Mouse (Mus musculus): ENCODE results near the gene Rab3a.

The Rab3a gene

GRCm38 (mm10) chr8:70774740-70775139, 20.3 kb downstream of the Rab3a start:
- no peak for DNase-seq (ENCODE audit: low spot score)

- DNase-seq (ENCODE audit: low spot score), result no peak
Measured at GRCm38 (mm10) chr8:70775227-70775626, 20.7 kb downstream of the Rab3a start.

GRCm38 (mm10) chr8:70775851-70776495, 21.5 kb downstream of the Rab3a start:
- DNase-seq (ENCODE audit: low spot score), result no peak

GRCm38 (mm10) chr8:70776496-70777444, 22.3 kb downstream of the Rab3a start, which contains the start of gene Pik3r2:
TSS of gene Pik3r2 (minus strand) at chr8:70776713.
- DNase-seq (ENCODE audit: low spot score), result peak; percentile 98

DNA sequence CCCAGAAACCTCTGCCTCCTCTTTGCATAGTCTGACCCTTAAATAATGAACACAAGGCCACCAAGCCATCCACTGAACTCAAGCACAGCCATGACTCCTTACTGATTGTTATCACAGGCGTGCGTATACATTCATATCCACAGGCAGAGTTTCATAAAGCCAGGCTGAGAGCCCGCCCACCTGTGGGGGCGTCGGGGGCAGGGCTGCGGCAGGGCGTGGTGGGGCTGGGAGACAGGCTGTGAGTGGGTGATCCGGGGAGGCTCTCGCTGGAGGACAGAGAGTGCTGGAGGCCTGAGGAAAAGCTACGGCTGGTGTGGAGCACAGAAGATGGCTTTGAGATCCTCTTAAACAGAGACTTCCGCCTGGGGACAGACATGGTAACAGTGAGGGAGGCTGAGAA, 25.6 kb downstream of the Rab3a start:
- no peak for DNase-seq (ENCODE audit: low spot score)

GRCm38 (mm10) chr8:70786291-70787050, 32.0 kb downstream of the Rab3a start:
- DNase-seq (ENCODE audit: low spot score), result no peak

DNA sequence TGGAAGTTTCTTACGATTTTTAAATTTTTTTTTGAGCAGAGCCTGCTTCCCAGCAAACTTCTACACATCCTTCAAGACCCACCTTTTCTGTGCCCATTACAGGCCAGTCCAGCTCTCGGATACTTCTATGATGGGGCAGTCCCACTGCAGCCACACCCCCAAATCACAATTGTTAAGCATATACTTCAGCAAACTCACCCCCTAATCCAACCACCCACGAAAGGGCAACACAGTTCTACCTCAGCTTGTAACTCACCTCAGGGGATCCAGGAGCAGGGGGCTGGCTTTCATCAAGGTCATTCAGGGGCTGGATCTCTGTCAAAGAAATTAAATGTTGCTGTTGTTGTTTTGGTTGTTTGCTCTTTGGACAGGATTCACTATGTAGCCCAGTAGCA, 32.6 kb downstream of the Rab3a start:
- DNase-seq (ENCODE audit: low spot score), result no peak

DNA sequence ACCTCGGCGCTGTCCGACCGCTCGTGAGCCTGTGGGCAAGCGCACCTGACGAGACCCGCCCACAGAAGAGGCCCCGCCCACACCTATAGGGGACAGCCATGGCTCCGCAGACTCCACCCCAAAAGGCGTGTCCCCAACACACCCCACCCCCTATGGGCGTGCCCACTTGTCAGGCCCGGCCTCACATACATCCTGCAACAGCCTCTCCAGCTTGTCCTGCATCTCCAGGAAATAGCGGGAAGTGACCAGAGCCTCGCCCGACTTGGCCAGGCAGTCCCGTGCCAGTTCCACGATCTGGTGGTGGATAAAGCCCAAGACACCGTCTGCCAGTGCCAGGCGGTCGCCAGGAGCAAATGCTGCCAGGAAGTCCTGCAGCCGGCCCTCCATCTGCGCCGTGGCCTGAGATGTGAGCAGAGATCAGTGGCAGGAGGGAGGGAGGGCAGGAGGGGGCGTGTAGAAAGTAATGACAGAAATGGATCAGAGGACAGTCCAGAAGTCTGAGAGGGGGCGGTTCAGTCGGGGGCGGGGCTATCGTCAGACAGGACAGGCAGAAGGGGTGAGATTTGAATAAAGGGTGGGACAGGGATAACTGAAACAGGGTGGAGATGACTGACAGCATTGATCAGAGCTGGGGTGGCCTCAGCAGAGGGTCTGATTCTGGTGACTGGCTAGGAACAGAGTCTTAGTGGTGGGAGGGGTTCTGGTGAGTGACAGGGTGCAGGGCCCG, 33.6 kb downstream of the Rab3a start:
- DNase-seq (ENCODE audit: low spot score), result peak; percentile 37

DNA sequence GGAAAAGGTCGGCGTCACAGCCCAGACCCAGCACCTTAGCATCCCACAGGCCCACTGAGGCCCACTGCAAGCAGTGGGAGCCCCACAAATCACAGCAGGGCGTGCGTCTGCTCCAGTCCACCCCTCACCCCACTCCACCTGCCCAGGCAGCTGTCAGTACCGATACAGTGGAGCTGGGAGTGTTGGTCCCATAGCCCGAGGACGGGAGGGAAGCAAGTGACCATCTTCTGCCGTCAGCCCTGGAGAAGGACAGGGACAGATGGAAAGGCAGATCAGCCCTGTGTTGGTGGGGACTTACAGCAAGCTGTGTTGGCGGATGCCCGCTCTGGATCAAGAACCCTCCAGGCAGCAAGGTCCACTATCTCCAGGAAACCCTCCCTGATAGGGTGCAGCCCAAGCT, 34.6 kb downstream of the Rab3a start:
- DNase-seq (ENCODE audit: low spot score), result no peak

DNA sequence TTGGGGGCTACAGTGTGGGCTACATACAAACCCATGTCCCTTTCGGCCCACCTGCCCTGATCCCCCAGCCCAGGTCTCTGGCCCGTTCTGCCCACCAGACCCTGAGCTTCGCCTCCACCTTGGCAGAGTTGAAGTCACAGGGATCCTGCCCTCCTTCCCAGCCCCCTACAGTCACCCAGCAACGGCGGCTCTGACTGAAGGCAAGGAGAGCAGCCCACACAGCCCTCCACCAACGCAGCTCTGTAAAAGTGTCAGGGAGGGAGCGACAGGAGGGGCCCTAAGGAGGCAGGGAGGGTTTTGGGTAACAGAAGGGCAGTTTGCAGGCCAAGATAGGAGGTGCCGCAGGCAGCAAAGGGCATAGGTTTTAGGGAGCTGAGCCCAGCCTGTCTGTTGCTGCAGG, 36.4 kb downstream of the Rab3a start:
- DNase-seq (ENCODE audit: low spot score), result no peak

- no peak for DNase-seq (ENCODE audit: low spot score)
Measured at GRCm38 (mm10) chr8:70791294-70791701, 36.8 kb downstream of the Rab3a start.

GRCm38 (mm10) chr8:70791975-70792691, 37.7 kb downstream of the Rab3a start:
- peak; percentile 99 for DNase-seq (ENCODE audit: low spot score)

- DNase-seq (ENCODE audit: low spot score), result no peak
Measured at GRCm38 (mm10) chr8:70792700-70793099, 38.2 kb downstream of the Rab3a start.

DNA sequence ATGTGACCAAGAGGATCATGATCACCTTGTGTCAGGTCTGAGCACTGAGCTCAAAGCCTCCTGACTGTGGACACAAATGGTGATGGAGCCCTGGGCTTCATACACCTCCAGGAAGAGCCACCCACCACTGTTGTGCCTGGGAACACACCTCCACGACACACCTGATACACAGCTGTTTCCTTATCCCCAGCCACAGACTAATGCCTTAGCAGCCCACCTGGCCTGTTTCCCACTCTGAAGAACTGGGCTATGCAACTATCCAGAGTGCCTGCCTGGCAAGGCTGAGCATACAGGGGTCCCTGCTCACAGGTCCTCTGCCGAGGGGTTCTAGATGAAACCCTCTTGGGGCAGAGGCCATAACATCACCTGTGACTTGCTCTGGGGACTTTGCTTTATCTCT, 39.7 kb downstream of the Rab3a start:
- DNase-seq (ENCODE audit: low spot score), result no peak

DNA sequence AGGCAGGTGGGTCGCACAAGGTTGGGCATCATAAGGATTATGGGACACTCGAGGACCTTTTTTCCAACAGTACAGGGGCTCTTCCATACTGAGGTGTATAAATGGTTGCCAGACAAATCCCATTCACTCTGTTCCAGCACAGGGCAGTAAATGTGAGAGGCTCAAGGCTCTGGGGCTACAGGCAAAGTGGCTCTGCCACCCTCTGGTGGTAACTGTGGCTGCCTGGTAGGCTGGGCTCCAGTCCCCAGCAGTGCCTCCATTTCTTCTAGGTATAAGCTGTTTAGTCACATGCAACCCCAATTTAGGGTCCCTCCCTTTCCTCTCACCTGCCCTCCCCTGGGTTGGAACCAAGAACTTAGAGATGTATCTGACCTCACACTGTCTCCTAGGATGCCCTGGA, 40.9 kb downstream of the Rab3a start:
- no peak for DNase-seq (ENCODE audit: low spot score)

DNA sequence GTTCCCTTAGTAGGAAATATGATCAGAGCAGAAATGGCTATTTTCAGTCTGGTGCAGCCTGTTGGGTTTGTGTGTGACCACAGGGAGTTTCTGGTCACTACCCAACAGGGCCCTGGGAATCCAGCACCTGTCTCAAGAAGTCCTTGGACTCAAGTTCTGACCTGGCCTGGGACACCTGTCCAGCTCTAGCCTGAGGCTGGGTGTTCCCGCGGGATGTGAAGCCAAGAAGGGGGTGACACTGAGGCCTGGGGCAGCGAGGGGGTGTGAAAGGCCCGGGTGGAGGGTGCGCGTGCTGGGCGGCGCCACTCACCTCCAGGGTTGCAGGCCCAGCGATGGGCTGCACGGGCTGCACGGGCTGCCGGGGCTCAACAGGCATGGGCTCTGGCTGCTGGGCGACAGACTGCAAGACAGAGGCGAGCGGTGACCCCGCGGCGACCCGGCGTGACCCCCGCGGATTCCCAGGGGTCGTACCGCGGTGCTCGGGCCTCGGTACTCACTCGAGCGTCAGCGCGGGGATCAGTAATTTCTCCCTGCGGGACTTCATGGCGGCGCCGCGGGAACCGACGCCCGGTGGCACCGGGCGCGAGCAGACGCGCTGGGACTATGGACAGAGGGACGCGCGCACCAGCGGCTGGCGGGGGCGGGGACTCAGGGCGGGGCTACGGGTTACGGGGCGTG, 42.1 kb downstream of the Rab3a start:
- no peak for DNase-seq (ENCODE audit: low spot score)

DNA sequence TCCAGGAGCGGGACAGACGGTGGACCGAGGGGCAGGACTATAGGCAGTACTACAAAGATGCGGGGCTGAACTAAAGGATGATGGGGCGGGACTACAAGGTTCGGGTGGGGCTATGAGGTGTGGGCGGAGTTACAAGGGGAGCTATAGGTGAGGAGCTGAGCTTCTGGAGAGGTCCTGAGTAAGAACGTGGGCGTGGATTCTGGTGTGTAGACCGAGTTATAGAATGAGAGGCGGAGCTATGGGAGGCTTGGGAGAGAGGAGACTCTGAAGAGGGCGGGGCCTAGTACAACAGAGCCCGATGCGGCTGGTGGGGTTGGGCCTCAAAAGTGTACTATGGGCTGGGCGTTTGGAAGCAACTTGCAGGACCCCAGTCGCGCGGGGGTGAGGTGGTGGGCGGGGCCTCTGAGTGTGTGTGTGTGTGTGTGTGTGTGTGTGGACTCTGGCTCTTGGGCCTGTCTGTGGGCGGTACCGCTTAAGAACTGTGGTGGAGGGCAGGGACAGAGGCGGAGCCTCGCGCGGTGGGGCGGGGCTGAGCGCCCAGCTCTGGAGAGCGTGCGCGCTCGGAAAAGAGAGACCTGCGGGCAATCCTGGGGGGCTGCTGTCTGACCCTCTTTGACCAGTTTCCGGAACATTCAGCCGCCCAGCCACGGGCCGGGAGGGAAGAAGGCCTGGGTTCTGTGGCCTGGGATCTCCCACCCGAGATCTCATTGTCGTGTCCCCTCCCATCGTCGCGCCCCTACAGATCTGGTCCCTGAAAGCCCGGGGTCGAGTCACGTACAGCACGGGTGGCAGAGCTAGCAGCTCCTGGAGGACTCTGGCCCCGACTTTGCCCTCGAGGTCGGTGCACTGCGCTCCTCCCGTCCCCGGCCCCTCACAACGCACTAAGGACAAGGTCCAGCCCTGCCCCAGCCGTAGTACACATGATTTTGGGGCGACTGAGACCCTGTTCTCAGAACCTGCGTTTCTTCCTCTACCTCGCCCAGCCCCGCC, 42.9 kb downstream of the Rab3a start:
- DNase-seq (ENCODE audit: low spot score), result peak; percentile 91

DNA sequence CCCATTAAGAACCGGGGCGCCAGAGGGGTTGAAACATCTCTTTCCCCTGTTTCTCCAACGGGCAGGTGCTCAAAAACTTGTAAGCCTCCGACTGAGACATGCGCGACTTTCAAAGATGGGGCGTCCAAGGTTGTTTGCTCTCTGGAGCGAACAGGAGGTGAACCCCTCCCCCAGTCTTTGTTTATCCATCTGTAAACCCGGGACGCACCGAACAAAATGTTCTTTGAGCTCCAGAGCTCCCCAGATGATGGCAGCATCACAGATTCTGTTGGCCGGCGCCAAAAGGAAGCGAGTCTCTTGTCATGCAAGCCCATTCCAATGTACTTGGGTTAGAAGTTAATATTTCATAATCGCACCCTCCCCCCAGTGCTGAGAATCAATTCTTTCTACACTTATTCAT, 43.8 kb downstream of the Rab3a start:
- DNase-seq (ENCODE audit: low spot score), result no peak

GRCm38 (mm10) chr8:70800648-70801047, 46.2 kb downstream of the Rab3a start:
- no peak for DNase-seq (ENCODE audit: low spot score)
